Comparison of ENCODE assay signal across 13 mouse cellular contexts in the genomic region with DNA sequence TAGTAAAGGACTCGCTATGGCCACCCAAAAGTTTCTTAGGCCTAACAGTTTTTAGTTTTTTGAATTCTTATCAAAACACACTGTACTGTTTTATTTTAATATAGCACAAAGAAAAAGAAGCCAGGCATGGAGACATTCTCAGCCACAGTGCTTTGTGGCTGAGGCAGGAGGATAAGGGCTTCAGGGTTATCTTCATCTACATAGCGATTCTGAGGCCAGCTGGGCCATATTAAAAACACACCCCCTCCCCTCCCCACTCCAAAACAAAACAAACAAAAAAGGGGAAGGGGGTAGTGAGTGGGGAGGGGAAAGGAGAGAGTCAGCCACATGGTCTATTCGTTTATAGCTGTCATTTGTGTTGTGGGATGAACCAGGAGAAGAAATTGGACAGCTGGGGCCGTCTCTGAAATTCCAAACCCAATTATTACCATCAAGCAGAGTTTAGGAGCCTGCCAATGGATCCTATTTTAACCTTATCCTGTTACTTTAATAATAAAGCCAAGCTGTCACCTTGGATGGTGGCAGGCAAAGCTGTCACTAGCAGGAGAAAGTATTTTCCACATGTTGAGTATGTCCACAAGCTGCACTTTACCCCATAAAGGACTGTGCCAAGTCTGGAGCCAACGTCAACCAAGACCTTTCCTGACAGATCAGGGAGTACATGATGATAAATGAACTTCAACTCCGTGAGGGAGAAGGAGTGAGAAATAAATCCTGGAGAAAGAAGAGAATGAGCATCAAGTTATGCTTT. TPM values are rescaled to one million over a fixed set of nuclear protein-coding genes. Genes with fewer than 3 reads are reported as not detected.
A peak's percentile ranks its signal among the peaks of the same experiment; 100 is the strongest.
DNase-seq lines count a peak whose midpoint lies in the region; ATAC-seq lines count a peak whose summit lies in the region.
"Had no signal": no experiment of that assay in that cellular context is flagged by ENCODE, and none has a peak within 500 bp of the region (broad histone marks: within the 10 kb centered on the region; RNA-seq: fewer than 3 reads in every experiment).

No protein-coding gene starts in this region.

- no peak overlapping the region for H3K4me2 ChIP-seq in liver, embryonic 16.5 days (ENCODE audit: low read depth, low read length)
- H3K4me2 ChIP-seq: hindbrain, embryonic 15.5 days; limb, embryonic 15.5 days had no signal

- peaks cover 44% of the 10 kb centered on the region for H3K4me1 ChIP-seq in liver, embryonic 16.5 days (ENCODE audit: control insufficient read depth, low read depth, low read length)
- H3K4me1 ChIP-seq: hindbrain, embryonic 15.5 days; limb, embryonic 15.5 days had no signal

- peak overlapping the region; percentile 75 for H3K27ac ChIP-seq in liver, embryonic 16.5 days (ENCODE audit: low read length)
- H3K27ac ChIP-seq: hindbrain, embryonic 15.5 days; limb, embryonic 15.5 days had no signal

- no peaks in the 10 kb centered on the region for H3K9me3 ChIP-seq in liver, embryonic 16.5 days (replicated peaks; ENCODE audit: control insufficient read depth, low read length)
- H3K9me3 ChIP-seq: hindbrain, embryonic 15.5 days; limb, embryonic 15.5 days had no signal

- no peaks in the 10 kb centered on the region for H3K36me3 ChIP-seq in liver, embryonic 16.5 days (ENCODE audit: control insufficient read depth, insufficient read depth)

- 57% methylated on average over 6 of the region's 6 CpGs for WGBS in liver, embryonic 16.5 days (ENCODE audit: insufficient replicate concordance)

- peak overlapping the region; percentile 17; the same call in 1 of the 2 replicates for H3K9ac ChIP-seq in liver, embryonic 16.5 days (ENCODE audit: low read depth, low read length)
- H3K9ac ChIP-seq: hindbrain, embryonic 15.5 days; limb, embryonic 15.5 days had no signal

- no peak for ATAC-seq in liver, embryonic 16.5 days (ENCODE audit: low read depth)

- H3K27me3 ChIP-seq in liver, embryonic 16.5 days (ENCODE audit: control insufficient read depth, insufficient read depth, low read depth, low read length): no peaks in the 10 kb centered on the region
- H3K27me3 ChIP-seq: hindbrain, embryonic 15.5 days; limb, embryonic 15.5 days had no signal

- peak; percentile 65 to 73 for DNase-seq in adrenal gland, adult (ENCODE audit: inconsistent age in 2 of 2, low spot score in 1 of 2)
- DNase-seq in adrenal gland, postnatal 4 days (ENCODE audit: low spot score in 2 of 2): no peak
- peak; percentile 64 for DNase-seq in adrenal gland, postnatal 10 days
- DNase-seq in kidney, adult 9 months: peak; percentile 67
- DNase-seq in MN1 (ENCODE audit: low spot score): no peak
- no peak for DNase-seq in ovary, postnatal 14 days (ENCODE audit: low spot score)
- DNase-seq in right cerebral cortex, postnatal 14 days: no peak
- DNase-seq: cerebellum, postnatal 36 days; thymus, postnatal 4 days had no signal

- H3K4me3 ChIP-seq in liver, embryonic 16.5 days (ENCODE audit: low read depth, low read length): no peak overlapping the region
- H3K4me3 ChIP-seq: erythroblast, embryonic 14.5 days; hindbrain, embryonic 15.5 days; limb, embryonic 15.5 days had no signal

RNA-seq across cellular contexts. Expression of gene 2700097O09Rik, which starts 20.9 kb away (rescaled TPM):
- total RNA-seq in adrenal gland, postnatal 4 days (2021): 10 to 100 TPM; 13.2 to 13.6 TPM
- total RNA-seq in adrenal gland, postnatal 10 days (2021): 10 to 100 TPM in 1 of 2 experiments, 1 to 10 TPM in 1; 8.9 to 11.3 TPM
- 35.6 and 36.5 TPM in 2 replicates for polyA plus RNA-seq in liver, embryonic 16.5 days (2015; fragmentation: Nextera tagmentation; extraction: Ambion mirVana)

RNA-seq across cellular contexts. Expression of gene Srp54a, which starts 21.0 kb away (rescaled TPM):
- 100 to 1,000 TPM; 123 to 131 TPM for total RNA-seq in adrenal gland, postnatal 4 days (2021)
- 100 to 1,000 TPM; 110 to 121 TPM for total RNA-seq in adrenal gland, postnatal 10 days (2021)
- polyA plus RNA-seq in liver, embryonic 16.5 days (2015; fragmentation: Nextera tagmentation; extraction: Ambion mirVana): 72.2 and 72.5 TPM in 2 replicates

RNA-seq across cellular contexts. Expression of gene Baz1a, which starts 44.9 kb away (rescaled TPM):
- 10 to 100 TPM; 16.4 to 21.4 TPM for total RNA-seq in adrenal gland, postnatal 4 days (2021)
- 10 to 100 TPM; 22.0 to 27.1 TPM for total RNA-seq in adrenal gland, postnatal 10 days (2021)
- polyA plus RNA-seq in liver, embryonic 16.5 days (2015; fragmentation: Nextera tagmentation; extraction: Ambion mirVana): 23.6 and 26.8 TPM in 2 replicates

Comparison
In these comparisons a context has a peak if more than half of its experiments do, and no peak if none do; other contexts are left out.
1. DNase-seq: peak in adrenal gland, adult (2 of 2), adrenal gland, postnatal 10 days (single experiment) and kidney, adult 9 months (single experiment); none in adrenal gland, postnatal 4 days (0 of 2), MN1 (single experiment), ovary, postnatal 14 days (single experiment) and right cerebral cortex, postnatal 14 days (single experiment).